Mouse (Mus musculus): ENCODE data around the gene Gtsf1l. TPM values are rescaled to one million over a fixed set of nuclear protein-coding genes. Genes with fewer than 3 reads are reported as not detected.
"Not testable (repeated sequence)": the region's sequence is repeated elsewhere in the genome, so short reads cannot be mapped to it uniquely, and the experiment has no call there.

The Gtsf1l gene
- polyA plus RNA-seq, 1 experiment from 2014 or later = not detected

DNA sequence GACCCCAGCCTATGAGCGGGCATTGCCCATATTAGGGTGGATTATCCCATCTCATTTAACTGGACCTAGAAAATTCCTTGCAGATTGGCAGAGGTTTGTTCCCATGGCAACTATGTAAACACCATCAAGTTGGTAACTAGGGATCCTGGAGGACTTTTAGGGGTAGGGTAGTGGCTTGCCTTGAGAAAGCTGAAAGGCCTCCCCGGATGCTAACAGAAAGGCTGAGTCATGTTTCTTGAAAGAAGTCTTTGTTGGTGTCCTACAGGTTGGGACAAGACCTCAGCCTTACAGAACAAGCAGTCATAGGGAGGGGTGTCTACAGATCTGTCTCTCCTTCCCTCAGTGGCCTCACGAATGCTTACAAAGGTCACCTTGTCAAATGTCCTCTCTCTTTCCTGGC lies 12.4 kb downstream of the Gtsf1l start:
- WGBS = 74% methylated on average over 3 of the region's 3 CpGs
- peaks cover 84% of the 10 kb centered on the region for H3K36me3 ChIP-seq

GRCm38 (mm10) chr2:163074808-163075207 lies 12.8 kb downstream of the Gtsf1l start:
- 94% methylated on average over 12 of the region's 12 CpGs for WGBS
- H3K4me3 ChIP-seq = no peak overlapping the region
- H3K36me3 ChIP-seq = peaks cover 85% of the 10 kb centered on the region

More for the DNA sequence above, 12.4 kb downstream of the Gtsf1l start:
- Histone ChIP-seq H3K4me1 (0 out of 2 replicates have a peak, but pooled peaks cover 4% of the 10 kb centered on the region), H3K27ac (no peak overlapping the region), H3K27me3 (ENCODE audit: insufficient read depth, poor library complexity, severe bottlenecking) (no peaks in the 10 kb centered on the region), H3K9me3 (no peaks in the 10 kb centered on the region), H3K4me3 (no peak overlapping the region)
- DNase-seq (ENCODE audit: low spot score) = no peak

GRCm38 (mm10) chr2:163074006-163074405 lies 13.6 kb downstream of the Gtsf1l start:
- 88% methylated on average over 7 of the region's 7 CpGs for WGBS
- Histone ChIP-seq H3K27ac (no peak overlapping the region), H3K4me1 (0 out of 2 replicates have a peak, but pooled peaks cover 4% of the 10 kb centered on the region), H3K36me3 (peaks cover 80% of the 10 kb centered on the region), H3K9me3 (no peaks in the 10 kb centered on the region), H3K4me3 (no peak overlapping the region), H3K27me3 (ENCODE audit: insufficient read depth, poor library complexity, severe bottlenecking) (no peaks in the 10 kb centered on the region)
- DNase-seq (ENCODE audit: low spot score) = no peak

More at GRCm38 (mm10) chr2:163074808-163075207, 12.8 kb downstream of the Gtsf1l start:
- DNase-seq (ENCODE audit: low spot score) = no peak
- Histone ChIP-seq H3K27me3 (ENCODE audit: insufficient read depth, poor library complexity, severe bottlenecking) (no peaks in the 10 kb centered on the region), H3K9me3 (no peaks in the 10 kb centered on the region), H3K27ac (no peak overlapping the region), H3K4me1 (0 out of 2 replicates have a peak, but pooled peaks cover 4% of the 10 kb centered on the region)

GRCm38 (mm10) chr2:163073023-163073757 lies 14.5 kb downstream of the Gtsf1l start:
- no peak overlapping the region for H3K4me3 ChIP-seq
- H3K4me1 ChIP-seq = 0 out of 2 replicates have a peak, but pooled peaks cover 4% of the 10 kb centered on the region
- no peaks in the 10 kb centered on the region for H3K9me3 ChIP-seq
- 89% methylated on average over 9 of the region's 9 CpGs for WGBS
- no peak for DNase-seq (ENCODE audit: low spot score)
- H3K27ac ChIP-seq = no peak overlapping the region
- peaks cover 79% of the 10 kb centered on the region for H3K36me3 ChIP-seq
- H3K27me3 ChIP-seq (ENCODE audit: insufficient read depth, poor library complexity, severe bottlenecking) = no peaks in the 10 kb centered on the region

GRCm38 (mm10) chr2:163071590-163071989 lies 16.1 kb downstream of the Gtsf1l start:
- DNase-seq (ENCODE audit: low spot score) = no peak
- Histone ChIP-seq H3K4me1 (peaks cover 9% of the 10 kb centered on the region; the same call in 1 of the 2 replicates), H3K36me3 (peaks cover 72% of the 10 kb centered on the region), H3K27ac (no peak overlapping the region), H3K9me3 (no peaks in the 10 kb centered on the region), H3K4me3 (no peak overlapping the region), H3K27me3 (ENCODE audit: insufficient read depth, poor library complexity, severe bottlenecking) (no peaks in the 10 kb centered on the region)
- WGBS = 75% methylated on average over 3 of the region's 3 CpGs

GRCm38 (mm10) chr2:163070213-163070612 lies 17.4 kb downstream of the Gtsf1l start:
- 87% methylated on average over 3 of the region's 3 CpGs for WGBS
- no peak overlapping the region for H3K27ac ChIP-seq
- H3K9me3 ChIP-seq = no peaks in the 10 kb centered on the region
- DNase-seq (ENCODE audit: low spot score) = no peak
- H3K4me1 ChIP-seq = peaks cover 9% of the 10 kb centered on the region; the same call in 1 of the 2 replicates
- H3K36me3 ChIP-seq = peaks cover 76% of the 10 kb centered on the region
- H3K27me3 ChIP-seq (ENCODE audit: insufficient read depth, poor library complexity, severe bottlenecking) = no peaks in the 10 kb centered on the region
- no peak overlapping the region for H3K4me3 ChIP-seq

- Histone ChIP-seq H3K4me1 (peaks cover 5% of the 10 kb centered on the region; the same call in 1 of the 2 replicates), H3K36me3 (peaks cover 77% of the 10 kb centered on the region), H3K27ac (no peak overlapping the region), H3K27me3 (ENCODE audit: insufficient read depth, poor library complexity, severe bottlenecking) (no peaks in the 10 kb centered on the region), H3K4me3 (no peak overlapping the region), H3K9me3 (no peaks in the 10 kb centered on the region)
- WGBS = 73% methylated on average over 1 of the region's 1 CpGs
- DNase-seq (ENCODE audit: low spot score) = no peak
These were observed 20.4 kb downstream of the Gtsf1l start for GRCm38 (mm10) chr2:163067233-163067632.

- peaks cover 74% of the 10 kb centered on the region for H3K36me3 ChIP-seq
- 88% methylated on average over 6 of the region's 6 CpGs for WGBS
- H3K27ac ChIP-seq = no peak overlapping the region
These were observed 21.3 kb downstream of the Gtsf1l start for GRCm38 (mm10) chr2:163066326-163066725.

DNA sequence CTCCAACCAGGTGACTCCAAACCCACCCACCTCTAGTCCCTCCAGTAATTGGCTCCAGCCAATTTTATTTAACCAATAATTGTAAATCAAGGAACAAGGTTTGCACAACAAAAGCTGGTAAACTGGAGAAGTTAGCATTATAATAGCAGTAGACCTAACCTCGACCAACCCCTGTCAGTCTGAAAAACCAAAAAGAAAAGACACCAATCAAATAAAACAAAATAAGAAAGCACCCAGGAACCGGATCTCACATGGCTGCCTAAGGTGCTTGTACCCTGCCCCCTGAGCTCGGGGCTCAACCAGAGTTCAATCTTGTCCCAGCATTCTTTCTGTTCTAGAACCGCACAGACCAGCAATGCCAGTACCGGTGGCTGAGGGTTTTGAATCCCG lies 25.5 kb downstream of the Gtsf1l start:
- peaks cover 51% of the 10 kb centered on the region for H3K36me3 ChIP-seq
- H3K4me3 ChIP-seq = no peak overlapping the region
- no peak for DNase-seq (ENCODE audit: low spot score)
- WGBS = 84% methylated on average over 6 of the region's 6 CpGs
- peaks cover 14% of the 10 kb centered on the region; the same call in 1 of the 2 replicates for H3K4me1 ChIP-seq
- no peaks in the 10 kb centered on the region for H3K27me3 ChIP-seq (ENCODE audit: insufficient read depth, poor library complexity, severe bottlenecking)
- no peak overlapping the region for H3K27ac ChIP-seq
- no peaks in the 10 kb centered on the region for H3K9me3 ChIP-seq

More at GRCm38 (mm10) chr2:163066326-163066725, 21.3 kb downstream of the Gtsf1l start:
- no peaks in the 10 kb centered on the region for H3K9me3 ChIP-seq
- H3K4me1 ChIP-seq = peaks cover 8% of the 10 kb centered on the region; the same call in 1 of the 2 replicates
- no peak for DNase-seq (ENCODE audit: low spot score)
- H3K27me3 ChIP-seq (ENCODE audit: insufficient read depth, poor library complexity, severe bottlenecking) = no peaks in the 10 kb centered on the region
- no peak overlapping the region for H3K4me3 ChIP-seq

GRCm38 (mm10) chr2:163061203-163062118 lies 26.2 kb downstream of the Gtsf1l start:
- peaks cover 48% of the 10 kb centered on the region for H3K36me3 ChIP-seq
- H3K27me3 ChIP-seq (ENCODE audit: insufficient read depth, poor library complexity, severe bottlenecking) = no peaks in the 10 kb centered on the region
- no peak for DNase-seq (ENCODE audit: low spot score)
- 79% methylated on average over 8 of the region's 8 CpGs for WGBS
- H3K4me3 ChIP-seq = no peak overlapping the region
- no peaks in the 10 kb centered on the region for H3K9me3 ChIP-seq
- H3K27ac ChIP-seq = no peak overlapping the region
- peaks cover 16% of the 10 kb centered on the region; the same call in 1 of the 2 replicates for H3K4me1 ChIP-seq

GRCm38 (mm10) chr2:163060630-163061029 lies 27.0 kb downstream of the Gtsf1l start:
- Histone ChIP-seq H3K4me1 (peaks cover 24% of the 10 kb centered on the region), H3K4me3 (no peak overlapping the region), H3K27me3 (ENCODE audit: insufficient read depth, poor library complexity, severe bottlenecking) (no peaks in the 10 kb centered on the region), H3K36me3 (peaks cover 40% of the 10 kb centered on the region), H3K9me3 (no peaks in the 10 kb centered on the region), H3K27ac (no peak overlapping the region)
- 75% methylated on average over 6 of the region's 6 CpGs for whole genome bisulfite sequencing
- DNase-seq (ENCODE audit: low spot score) = no peak

GRCm38 (mm10) chr2:163058981-163059380 lies 28.7 kb downstream of the Gtsf1l start:
- H3K27ac ChIP-seq; H3K27me3 ChIP-seq (ENCODE audit: insufficient read depth, poor library complexity, severe bottlenecking); DNase-seq (ENCODE audit: low spot score); H3K4me3 ChIP-seq; H3K9me3 ChIP-seq: not testable (repeated sequence)
- WGBS = 91% methylated on average over 7 of the region's 7 CpGs
- Histone ChIP-seq H3K36me3 (peaks cover 26% of the 10 kb centered on the region), H3K4me1 (peaks cover 41% of the 10 kb centered on the region)
